ENCODE assay signal across 10 mouse cellular contexts in the genomic region with DNA sequence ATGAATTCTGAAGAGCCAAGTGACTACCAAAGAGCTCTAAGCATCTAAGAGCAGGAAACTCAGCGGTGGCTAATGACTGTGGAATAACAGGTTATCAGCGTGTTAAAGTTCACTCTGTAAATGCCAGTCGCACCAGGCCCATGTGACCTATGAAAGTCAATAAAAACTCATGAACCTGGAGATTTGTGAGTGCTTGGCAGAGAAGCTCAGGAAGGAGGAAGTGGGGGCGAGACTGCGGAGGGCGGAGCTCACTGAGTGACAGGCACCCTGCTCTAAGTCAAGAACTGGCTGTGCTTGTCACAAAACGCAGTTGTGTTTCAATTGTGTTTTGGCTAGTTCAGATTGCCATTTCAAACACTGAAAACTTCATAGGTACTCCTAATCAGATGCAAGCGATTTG.
DNase-seq lines count a peak whose midpoint lies in the region; ATAC-seq lines count a peak whose summit lies in the region.
"Had no signal": no experiment of that assay in that cellular context is flagged by ENCODE, and none has a peak within 500 bp of the region (broad histone marks: within the 10 kb centered on the region; RNA-seq: fewer than 3 reads in every experiment).

No protein-coding gene starts in this region.

- no peak overlapping the region for H3K9ac ChIP-seq in embryonic facial prominence, embryonic 14.5 days (ENCODE audit: low read depth, low read length)
- H3K9ac ChIP-seq in liver, embryonic 15.5 days: no peak overlapping the region
- H3K9ac ChIP-seq in forebrain, embryonic 13.5 days: no peak overlapping the region
- H3K9ac ChIP-seq: neural tube, embryonic 12.5 days had no signal

- peaks cover 62% of the 10 kb centered on the region for H3K36me3 ChIP-seq in embryonic facial prominence, embryonic 14.5 days (ENCODE audit: control insufficient read depth, insufficient read depth, low read length)
- H3K36me3 ChIP-seq in embryonic facial prominence, embryonic 10.5 days (replicated peaks): peaks cover 73% of the 10 kb centered on the region
- 0 out of 2 replicates have a peak, but pooled peaks cover 6% of the 10 kb centered on the region for H3K36me3 ChIP-seq in liver, embryonic 15.5 days (replicated peaks)
- H3K36me3 ChIP-seq in forebrain, embryonic 13.5 days (ENCODE audit: poor library complexity, severe bottlenecking): 0 out of 2 replicates have a peak, but pooled peaks cover 5% of the 10 kb centered on the region

- no peaks in the 10 kb centered on the region for H3K27me3 ChIP-seq in embryonic facial prominence, embryonic 14.5 days (replicated peaks; ENCODE audit: control insufficient read depth, insufficient read depth, low read length)
- no peaks in the 10 kb centered on the region for H3K27me3 ChIP-seq in embryonic facial prominence, embryonic 10.5 days (replicated peaks; ENCODE audit: low read depth, poor library complexity, severe bottlenecking)
- no peaks in the 10 kb centered on the region for H3K27me3 ChIP-seq in liver, embryonic 15.5 days
- no peaks in the 10 kb centered on the region for H3K27me3 ChIP-seq in forebrain, embryonic 13.5 days
- H3K27me3 ChIP-seq: neural tube, embryonic 12.5 days had no signal

- H3K4me3 ChIP-seq in embryonic facial prominence, embryonic 14.5 days (ENCODE audit: low read depth, low read length): no peak overlapping the region
- H3K4me3 ChIP-seq in embryonic facial prominence, embryonic 10.5 days: no peak overlapping the region
- no peak overlapping the region for H3K4me3 ChIP-seq in liver, embryonic 15.5 days (replicated peaks)
- no peak overlapping the region for H3K4me3 ChIP-seq in forebrain, embryonic 13.5 days
- H3K4me3 ChIP-seq: neural tube, embryonic 12.5 days had no signal

- intact Hi-C loops in heart, postnatal 10 days (cut with DNase I): no loop called here

- H3K4me2 ChIP-seq in embryonic facial prominence, embryonic 14.5 days (ENCODE audit: low read depth, low read length): no peak overlapping the region
- H3K4me2 ChIP-seq in liver, embryonic 15.5 days: no peak overlapping the region
- no peak overlapping the region for H3K4me2 ChIP-seq in forebrain, embryonic 13.5 days
- H3K4me2 ChIP-seq: neural tube, embryonic 12.5 days had no signal

- no peak overlapping the region for H3K27ac ChIP-seq in embryonic facial prominence, embryonic 14.5 days (replicated peaks; ENCODE audit: low read depth, low read length)
- no peak overlapping the region for H3K27ac ChIP-seq in embryonic facial prominence, embryonic 10.5 days (replicated peaks)
- no peak overlapping the region for H3K27ac ChIP-seq in liver, embryonic 15.5 days (replicated peaks)
- no peak overlapping the region for H3K27ac ChIP-seq in forebrain, embryonic 13.5 days
- H3K27ac ChIP-seq: neural tube, embryonic 12.5 days had no signal

- H3K9me3 ChIP-seq in embryonic facial prominence, embryonic 14.5 days (ENCODE audit: control insufficient read depth, low read length): no peaks in the 10 kb centered on the region
- no peaks in the 10 kb centered on the region for H3K9me3 ChIP-seq in embryonic facial prominence, embryonic 10.5 days
- H3K9me3 ChIP-seq in liver, embryonic 15.5 days (replicated peaks): no peaks in the 10 kb centered on the region
- no peaks in the 10 kb centered on the region for H3K9me3 ChIP-seq in forebrain, embryonic 13.5 days (replicated peaks)
- H3K9me3 ChIP-seq: neural tube, embryonic 12.5 days had no signal

- 75% methylated on average over 8 of the region's 8 CpGs for WGBS in embryonic facial prominence, embryonic 14.5 days
- 87% methylated on average over 8 of the region's 8 CpGs for WGBS in embryonic facial prominence, embryonic 10.5 days
- WGBS in liver, embryonic 15.5 days (ENCODE audit: insufficient replicate concordance): 37% methylated on average over 8 of the region's 8 CpGs
- WGBS in forebrain, embryonic 13.5 days: 86% methylated on average over 8 of the region's 8 CpGs

- no peaks in the 10 kb centered on the region for H3K4me1 ChIP-seq in embryonic facial prominence, embryonic 14.5 days (ENCODE audit: control insufficient read depth, insufficient read depth, low read length)
- H3K4me1 ChIP-seq in embryonic facial prominence, embryonic 10.5 days: no peaks in the 10 kb centered on the region
- 0 out of 2 replicates have a peak, but pooled peaks cover 9% of the 10 kb centered on the region for H3K4me1 ChIP-seq in liver, embryonic 15.5 days (replicated peaks)
- no peaks in the 10 kb centered on the region for H3K4me1 ChIP-seq in forebrain, embryonic 13.5 days
- H3K4me1 ChIP-seq: neural tube, embryonic 12.5 days had no signal

- no peak for ATAC-seq in embryonic facial prominence, embryonic 14.5 days (ENCODE audit: low read depth)
- peak; percentile 15; the same call in 1 of the 2 replicates for ATAC-seq in liver, embryonic 15.5 days (ENCODE audit: insufficient read depth)
- ATAC-seq in forebrain, embryonic 13.5 days: no peak

- peak; percentile 13 for DNase-seq in embryonic facial prominence, embryonic 14.5 days (ENCODE audit: low spot score)
- no peak for DNase-seq in embryonic facial prominence, embryonic 10.5 days (ENCODE audit: low spot score)
- peak; percentile 38 to 48 for DNase-seq in heart, postnatal 10 days
- peak; percentile 57 to 59 for DNase-seq in spleen, postnatal 36 days (ENCODE audit: low spot score in 2 of 2)
- DNase-seq in gastrocnemius, postnatal 4 days (ENCODE audit: low spot score in 2 of 2): no peak
- DNase-seq in gastrocnemius, adult 18-20 months (ENCODE audit: low spot score): no peak
- DNase-seq: cerebellum, adult 9-10 months had no signal

Comparison
In these comparisons a context has a peak if more than half of its experiments do, and no peak if none do; other contexts are left out.
1. DNase-seq: peak in embryonic facial prominence, embryonic 14.5 days (single experiment), heart, postnatal 10 days (2 of 2) and spleen, postnatal 36 days (2 of 2); none in embryonic facial prominence, embryonic 10.5 days (single experiment), gastrocnemius, postnatal 4 days (0 of 2) and gastrocnemius, adult 18-20 months (single experiment).